Mouse (Mus musculus): ENCODE results near the gene Tesk1.

Tesk1 gene

DNA sequence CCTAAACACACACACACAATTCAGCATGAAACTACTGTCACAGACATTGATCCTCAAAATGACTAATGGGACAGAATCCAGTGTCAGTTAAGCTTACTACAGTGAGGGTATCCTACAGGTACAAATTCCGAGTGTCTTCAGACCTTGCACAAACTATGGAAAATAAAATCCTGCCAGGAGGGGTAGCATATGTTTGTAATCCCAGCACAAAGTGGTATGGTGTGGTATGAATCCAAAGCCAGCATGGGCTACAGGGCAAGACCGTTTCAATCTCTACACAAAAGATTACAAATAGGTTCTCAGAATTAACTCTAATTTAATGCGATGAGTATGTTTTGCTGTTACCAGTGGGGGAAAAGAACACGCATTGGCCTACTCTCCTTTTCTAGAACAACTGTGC, at the start of gene Tesk1:
TSS of gene Tesk1 (plus strand) at position 301 of the 400 bp plus-strand sequence.
- DNase-seq (ENCODE audit: low spot score), result no peak

DNA sequence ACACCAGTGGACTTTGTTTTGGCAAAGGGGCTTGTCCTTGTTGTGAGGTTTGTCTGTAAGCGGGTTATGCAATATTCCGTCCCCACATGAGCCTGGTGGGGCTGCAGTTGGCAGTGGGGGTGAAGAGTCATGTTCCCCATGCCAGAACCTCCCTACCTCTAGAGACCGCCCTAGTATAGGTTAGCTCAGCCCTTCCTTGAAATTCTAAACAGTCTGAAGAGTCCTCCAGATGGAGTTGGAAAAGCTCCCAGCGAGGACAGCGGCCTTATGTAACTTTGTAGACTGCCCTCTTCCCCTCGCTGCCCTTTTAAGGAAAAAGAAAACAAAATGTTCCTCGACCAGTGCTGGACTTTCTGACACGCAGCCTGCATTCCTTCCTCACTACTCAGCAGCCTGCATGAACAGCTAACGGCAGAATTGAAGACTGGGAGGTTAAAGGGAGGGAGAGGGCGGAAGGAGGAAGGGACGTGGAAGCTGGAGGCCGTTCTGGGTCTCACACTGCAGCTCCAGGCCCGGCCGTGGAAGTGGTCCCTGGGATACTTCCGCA, 47.3 kb upstream of the Tesk1 start:
- peak; percentile 53 for DNase-seq (ENCODE audit: low spot score)

DNA sequence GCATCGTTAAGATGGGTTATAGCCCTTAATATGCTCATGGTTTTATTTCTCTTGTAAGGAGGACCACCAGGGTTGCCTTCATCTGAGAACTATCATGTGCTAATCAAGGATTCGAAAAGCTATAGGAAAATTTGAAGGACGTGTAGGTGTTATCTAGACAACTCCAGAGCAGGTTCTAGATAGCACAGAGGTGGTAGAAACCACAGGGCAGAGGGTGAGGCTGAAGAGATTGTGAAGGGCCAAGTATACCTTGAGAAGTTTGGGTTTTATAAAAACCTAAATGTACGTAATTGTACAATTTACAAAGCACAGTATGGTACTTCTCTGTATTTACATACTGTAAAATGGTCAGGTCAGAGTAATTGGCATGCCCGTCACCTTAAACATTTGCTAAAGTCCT, 46.6 kb upstream of the Tesk1 start:
- no peak for DNase-seq (ENCODE audit: low spot score)

DNA sequence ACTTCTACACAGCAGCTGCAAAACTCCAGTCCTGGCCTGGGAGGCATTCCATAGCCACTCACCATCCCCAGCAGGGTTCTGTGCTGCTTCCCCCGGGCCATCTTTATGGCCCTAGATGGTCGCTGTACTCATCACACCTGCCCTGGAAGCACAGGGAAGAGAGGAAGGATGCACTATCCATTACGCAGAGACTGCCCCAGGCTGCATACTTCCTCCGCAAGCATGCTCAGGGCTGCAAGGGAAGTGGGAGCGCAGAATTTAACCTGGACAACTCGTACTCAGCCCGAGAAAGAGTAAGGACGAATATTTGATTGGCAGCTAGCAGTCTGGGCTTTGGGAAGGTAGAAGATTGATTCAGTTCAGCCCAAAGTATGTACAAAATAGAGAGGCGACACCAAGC, 45.9 kb upstream of the Tesk1 start:
- no peak for DNase-seq (ENCODE audit: low spot score)

DNA sequence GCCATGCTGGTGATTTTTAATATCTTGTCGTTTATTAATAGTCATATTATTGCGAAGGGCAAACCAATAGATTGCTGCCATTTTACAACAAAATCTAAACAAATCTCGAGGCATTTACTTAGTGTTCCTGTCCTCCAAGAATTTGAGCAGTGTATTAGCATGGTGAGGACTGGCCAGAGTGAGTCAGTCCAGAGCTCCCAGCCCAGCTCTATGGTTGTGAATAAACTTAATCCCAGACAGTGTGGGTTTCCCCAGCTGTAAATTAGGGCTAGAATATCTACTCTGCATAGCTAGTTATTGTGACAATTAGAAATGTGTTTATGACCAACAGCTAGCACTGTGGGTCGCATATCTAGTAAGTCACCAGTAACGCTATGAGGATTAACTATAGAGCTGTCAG, 45.4 kb upstream of the Tesk1 start:
- no peak for DNase-seq (ENCODE audit: low spot score)

DNA sequence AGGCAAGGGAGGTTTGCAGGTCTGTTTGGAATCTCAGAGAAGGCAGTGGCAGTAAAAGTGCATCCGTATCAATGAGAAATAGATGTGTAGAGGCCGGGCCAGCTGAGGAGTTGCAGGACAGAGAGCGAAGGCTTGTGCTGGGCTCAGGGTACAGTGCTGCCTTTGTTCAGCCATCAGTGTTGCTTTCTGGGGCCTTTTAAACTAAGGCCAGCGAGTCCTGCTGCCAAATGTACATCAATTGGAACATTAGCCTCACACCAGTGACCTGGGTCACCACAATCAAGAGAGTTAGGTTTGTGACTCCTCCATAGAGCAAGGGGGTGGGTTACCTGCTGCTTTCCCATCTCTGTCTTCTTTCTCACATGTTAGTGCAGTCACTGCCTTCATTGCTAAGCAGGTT, 43.7 kb upstream of the Tesk1 start:
- DNase-seq (ENCODE audit: low spot score), result no peak

DNA sequence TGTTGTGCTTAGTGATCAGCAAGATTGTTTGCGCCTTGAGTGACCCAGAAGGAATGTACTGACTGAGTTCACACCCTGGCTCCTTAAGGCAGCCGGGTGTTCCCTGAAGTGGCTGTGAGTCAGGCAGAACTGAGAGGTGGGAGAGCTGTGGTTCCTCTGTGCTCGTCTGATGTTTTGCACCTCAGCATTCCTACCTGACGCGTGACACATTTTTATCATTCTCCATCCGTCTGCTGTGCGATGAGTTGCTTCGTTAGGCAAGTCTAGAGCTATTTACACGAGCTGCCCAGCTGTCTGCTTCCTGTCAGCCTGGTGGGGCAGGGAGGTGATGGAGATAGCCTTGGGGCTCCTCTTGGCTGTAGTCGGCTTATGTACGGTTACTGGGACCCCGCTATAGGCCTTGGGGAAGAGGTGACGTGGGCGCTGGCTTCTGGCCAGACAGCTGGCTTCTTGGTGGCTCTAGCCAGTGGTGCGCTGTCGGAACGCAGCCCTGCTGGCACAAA, 42.9 kb upstream of the Tesk1 start:
- no peak for DNase-seq (ENCODE audit: low spot score)

DNA sequence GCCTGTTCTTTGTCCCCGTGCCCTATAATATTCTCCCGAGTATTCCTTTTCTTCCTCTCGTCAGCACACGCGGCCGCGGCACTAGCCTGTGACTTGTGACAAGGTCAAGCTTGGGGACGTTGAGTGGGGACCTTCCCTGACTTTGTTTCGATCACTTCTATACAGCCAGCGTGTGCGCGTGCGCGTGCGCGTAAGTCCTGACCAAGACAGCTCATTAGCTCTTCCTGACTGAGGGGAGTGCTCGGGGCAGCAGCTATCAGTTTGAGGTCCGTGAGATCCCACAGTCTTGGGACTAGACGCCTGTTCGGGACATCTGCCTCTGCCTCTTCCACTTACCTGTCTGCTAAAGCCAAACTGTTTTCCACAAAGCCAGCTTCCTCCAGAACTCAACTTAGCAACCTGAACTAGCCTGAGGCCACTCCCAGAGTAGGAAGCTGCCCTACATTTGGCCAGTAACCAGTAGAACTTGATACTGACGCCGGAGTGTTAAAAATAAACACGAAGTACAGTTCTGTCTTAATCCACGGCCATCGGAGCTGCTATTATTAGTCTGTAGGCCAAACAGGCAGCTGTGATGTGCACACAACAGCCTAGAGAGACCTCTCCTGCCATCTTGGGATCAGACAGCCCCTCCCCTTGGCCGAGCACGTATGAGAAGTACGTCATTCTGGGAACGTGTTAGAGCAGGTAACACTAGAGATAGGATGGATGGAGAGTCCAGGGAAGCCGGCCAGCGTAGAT, 42.2 kb upstream of the Tesk1 start:
- no peak for DNase-seq (ENCODE audit: low spot score)

DNA sequence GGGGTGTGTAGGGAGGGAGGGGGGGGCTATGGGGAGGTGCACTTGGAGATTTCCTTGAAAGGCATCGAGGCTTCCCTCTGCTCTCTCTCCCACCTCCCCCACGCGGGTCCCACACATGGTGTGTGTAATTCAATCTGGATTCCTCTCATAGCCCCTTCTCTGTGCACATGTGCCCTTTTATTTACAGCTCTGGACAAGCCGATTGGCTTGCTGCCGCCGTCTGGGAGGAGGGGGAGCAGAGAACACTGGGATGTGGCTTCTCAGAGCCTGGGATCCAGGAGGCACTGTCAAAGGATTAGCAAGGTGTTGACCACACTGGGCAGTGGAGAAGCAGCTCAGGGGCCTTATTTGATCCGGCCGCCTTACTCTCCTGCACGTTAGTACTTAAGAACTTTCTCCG, 40.8 kb upstream of the Tesk1 start:
- DNase-seq (ENCODE audit: low spot score), result no peak

DNA sequence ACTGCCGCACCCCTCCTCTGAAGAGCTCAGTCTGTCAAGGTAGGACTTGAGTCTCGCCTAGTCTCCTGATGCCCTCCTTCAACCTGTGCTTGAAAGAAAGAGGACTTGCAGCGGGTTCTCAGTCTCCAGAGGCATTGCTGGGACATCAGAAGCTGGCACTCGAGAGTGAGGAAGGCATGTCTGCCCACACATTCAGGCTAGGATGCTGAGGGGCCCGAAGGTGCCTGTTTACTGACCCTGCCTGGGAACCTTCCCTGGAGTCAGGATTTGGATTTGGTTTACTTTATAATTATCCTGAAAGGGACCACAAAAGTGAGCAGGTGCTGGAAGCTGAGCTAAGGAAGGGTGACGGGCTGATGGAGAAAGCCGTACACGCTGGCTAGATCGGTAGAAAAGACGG, 40.3 kb upstream of the Tesk1 start:
- no peak for DNase-seq (ENCODE audit: low spot score)

DNA sequence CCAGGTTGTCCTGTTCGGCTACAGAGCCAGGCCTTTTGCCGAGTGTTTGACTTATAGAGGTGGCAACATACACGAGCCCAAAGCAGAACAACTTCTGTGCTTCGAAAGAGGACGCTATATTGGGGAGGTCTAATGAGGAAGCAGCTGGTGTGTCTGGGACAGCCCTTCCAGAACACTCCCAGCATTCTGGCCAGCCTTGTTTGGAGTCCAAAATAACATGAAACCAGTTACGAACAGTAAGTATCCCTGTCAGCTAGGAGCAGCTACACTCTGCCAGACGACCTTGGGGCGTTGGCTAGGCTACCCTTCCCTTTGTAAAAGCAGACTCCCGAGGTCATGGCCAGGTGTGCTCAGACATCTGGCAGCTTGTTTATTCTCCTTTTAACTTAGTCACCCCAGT, 39.5 kb upstream of the Tesk1 start:
- DNase-seq (ENCODE audit: low spot score), result no peak

DNA sequence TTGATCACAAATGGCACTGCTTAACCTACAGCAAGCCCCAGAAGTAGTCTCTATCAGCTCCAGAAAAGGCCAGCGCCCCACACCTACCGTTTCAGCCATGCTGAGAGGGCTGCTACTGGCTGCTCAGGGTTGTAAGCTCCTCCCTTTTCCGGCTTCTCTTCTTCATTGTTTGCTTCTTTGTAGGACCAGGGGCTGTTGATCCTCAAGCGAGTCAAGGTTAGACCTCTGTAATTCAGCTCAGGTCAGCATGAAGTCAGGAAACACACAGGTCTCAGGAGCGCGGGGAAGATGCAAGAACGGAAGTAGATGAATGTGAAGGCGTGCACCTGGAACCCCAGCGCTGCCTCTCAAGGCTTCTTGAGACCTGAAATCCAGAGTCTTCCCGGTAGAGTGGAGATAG, 37.0 kb upstream of the Tesk1 start:
- DNase-seq (ENCODE audit: low spot score), result no peak

DNA sequence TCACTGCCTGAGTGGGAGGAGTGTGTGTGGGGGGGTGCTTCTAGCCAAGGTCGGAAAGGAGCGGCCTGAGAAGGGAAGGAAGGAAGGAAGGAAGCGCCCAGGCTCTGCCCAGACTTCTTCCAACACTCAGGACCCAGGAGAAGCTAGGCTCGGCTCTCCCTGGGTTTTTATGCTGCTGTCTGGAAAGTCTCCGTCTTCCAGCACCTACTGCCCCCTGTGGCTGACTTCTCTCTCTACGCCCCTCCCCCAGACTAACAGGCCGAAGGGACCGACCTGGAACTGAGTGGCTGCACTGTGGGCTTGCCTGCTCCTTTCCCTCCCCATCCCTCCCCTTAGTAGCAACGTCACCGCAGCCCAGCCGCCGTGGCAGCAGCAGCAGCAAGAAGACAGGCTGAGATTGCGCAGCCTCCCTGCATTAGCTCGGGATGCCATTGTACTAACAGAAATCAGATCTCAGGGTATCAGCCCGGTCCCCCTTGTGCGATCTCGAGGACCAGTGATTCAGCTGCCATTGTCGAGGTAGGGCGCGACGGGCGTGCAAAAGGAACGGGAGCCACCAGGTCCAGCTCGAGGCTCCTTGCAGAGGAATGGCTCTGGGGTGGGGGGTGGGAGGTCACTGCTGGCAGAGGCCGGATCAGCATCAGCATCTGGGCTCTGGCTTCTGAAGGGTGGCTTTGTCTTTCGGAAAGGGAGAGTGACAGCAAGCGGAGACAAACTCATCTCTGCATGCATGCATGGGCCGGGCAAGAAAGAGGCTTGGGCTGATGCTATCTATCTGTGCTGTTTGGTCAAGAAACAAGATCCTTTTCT, 35.4 kb upstream of the Tesk1 start:
- peak; percentile 58 for DNase-seq (ENCODE audit: low spot score)

DNA sequence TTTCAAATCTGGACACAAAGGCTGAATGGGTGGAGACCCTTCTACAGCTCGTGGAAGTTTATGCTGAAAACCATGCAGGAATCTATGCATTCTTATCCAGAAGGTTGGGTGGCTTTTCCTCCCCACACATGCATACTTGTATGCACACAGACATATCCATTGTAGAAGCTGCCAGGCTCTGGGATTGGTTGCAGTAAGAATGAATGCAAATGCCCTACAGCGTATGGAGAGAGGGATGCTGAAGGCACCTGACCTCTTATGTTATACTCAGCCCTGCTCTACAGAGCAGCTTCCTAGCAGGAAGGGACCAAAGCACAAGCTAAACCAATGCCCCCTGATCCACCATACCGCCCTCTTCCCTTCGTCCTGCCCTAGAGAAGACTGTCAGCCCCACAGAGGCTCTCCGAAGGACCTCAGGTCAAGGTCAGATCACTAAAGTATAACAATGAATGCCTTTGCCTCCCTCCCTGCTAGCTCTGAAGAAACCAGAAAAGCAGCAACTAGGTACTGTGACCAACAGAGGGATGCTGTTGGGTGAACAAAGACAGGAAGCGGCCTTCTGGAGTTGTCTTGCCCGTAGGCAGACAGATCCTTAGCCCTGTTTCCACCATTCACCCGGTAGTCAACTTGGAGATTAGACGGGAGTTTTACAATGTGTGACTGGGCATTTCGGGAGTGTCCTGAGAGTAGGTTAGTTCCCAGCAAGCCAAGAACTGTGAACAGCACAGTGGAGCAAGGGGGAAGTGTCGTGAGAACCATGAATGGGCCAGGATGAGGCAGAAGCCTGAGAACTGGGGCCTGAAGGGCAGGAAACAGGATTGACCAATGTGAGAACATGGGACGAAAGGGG, 34.4 kb upstream of the Tesk1 start:
- no peak for DNase-seq (ENCODE audit: low spot score)

DNA sequence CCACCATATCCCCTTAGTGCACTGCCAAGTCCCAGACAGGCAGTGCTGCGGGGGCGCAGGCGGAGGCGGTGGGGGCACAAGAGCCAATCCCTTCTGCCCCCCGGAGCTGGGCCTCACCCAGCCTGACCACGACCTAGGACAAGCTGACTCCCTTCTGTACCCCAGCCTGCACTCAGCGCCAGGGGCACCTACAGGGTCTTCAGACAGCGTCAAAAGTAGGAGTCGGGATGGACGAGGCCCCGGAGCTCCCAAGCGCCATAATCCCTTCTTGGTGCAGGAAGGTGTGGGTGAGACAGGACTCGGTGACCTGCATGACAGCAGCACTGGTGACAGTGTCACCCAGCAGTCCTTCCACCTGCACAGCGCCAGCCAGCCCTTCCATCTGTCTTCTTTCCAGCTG, 27.0 kb upstream of the Tesk1 start:
- no peak for DNase-seq (ENCODE audit: low spot score)

DNA sequence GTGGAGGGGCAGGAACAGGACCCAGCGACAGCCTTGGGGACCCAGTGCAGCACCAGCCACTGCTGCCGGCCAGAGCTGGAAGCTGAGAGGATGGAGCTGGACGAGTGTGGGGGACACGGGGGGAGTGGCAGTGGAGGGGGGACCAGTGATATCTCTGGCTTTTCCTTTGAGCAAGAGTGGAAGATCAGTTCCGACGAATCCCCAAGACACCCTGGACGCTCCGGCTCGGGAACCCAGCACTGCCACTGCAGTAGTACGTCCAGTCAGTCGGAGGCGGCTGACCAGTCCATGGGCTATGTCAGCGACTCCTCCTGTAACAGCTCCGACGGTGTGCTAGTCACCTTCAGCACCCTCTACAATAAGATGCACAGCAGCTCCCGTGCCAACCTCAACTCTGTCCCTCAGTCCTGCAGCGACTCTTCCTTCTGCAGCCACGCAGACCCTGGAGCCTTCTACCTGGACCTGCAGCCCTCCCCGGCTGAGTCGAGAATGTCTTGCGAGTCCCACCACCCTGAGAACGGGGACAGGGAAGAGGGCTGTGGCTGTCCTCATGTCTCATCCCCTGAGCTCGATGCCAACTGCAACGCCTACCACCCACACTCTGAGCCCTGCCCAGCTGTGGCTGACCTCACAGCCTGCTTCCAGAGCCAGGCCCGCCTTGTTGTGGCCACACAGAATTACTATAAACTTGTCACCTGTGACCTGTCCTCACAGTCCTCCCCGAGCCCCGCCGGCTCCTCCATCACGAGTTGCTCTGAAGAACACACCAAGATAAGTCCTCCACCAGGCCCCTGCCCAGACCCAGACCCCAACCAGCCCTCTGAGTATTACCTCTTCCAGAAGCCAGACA, 26.3 kb upstream of the Tesk1 start:
- no peak for DNase-seq (ENCODE audit: low spot score)

DNA sequence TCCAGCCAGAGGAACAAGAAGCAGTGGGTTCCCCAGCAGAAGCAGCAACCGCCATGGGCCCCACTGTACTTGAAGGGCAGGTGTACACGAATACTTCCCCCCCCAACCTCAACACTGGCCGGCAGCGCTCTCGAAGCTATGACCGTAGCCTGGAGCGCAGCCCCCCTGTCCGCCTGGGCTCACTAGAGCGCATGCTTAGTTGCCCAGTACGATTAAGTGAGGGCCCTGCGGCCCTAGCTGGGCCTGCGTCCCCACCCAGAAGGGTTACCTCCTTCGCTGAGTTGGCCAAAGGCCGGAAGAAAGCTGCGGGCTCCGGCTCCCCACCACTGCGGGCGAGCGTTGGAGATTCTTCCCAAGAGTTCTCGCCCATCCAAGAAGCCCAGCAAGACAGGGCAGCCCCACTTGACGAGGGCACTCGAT, 25.7 kb upstream of the Tesk1 start:
- DNase-seq (ENCODE audit: low spot score), result no peak

DNA sequence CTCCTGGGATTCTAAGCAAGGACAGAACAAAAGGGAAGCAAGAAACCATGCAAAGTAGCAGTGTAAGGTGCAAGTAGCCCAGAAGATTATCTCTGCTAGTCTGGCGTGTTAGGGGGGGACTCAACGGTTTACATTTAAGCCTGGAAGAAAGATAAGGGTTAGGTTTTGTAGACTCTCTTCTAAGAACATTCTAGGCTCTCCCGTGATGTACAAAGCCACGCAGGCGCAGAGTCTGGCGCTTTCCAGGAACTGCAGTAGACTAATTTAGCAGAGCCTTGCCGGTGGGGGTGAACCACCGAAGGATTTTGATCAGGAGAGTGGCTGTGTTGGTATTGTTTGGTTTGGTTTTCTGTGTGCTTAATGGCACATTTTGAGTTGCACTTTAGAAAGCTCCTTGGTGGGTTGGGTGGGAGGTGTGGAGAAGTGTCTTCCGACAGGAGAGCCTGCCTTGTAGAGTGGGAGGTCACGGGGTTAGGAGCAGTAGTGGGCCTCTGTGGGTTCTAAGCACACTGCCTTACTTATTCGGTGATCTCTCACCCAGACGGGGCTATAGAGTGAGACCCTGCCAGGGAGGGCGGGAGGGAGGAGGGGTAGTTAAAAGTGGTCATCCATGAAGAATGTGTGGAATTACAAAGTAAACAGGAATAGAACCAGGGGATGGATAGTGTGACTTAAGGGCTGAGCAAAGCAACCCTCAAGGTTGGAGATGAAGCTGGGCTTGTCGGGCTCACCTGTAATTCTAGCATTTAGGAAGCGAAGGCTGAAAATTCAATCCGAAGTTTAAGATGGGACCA, 24.3 kb upstream of the Tesk1 start:
- no peak for DNase-seq (ENCODE audit: low spot score)

DNA sequence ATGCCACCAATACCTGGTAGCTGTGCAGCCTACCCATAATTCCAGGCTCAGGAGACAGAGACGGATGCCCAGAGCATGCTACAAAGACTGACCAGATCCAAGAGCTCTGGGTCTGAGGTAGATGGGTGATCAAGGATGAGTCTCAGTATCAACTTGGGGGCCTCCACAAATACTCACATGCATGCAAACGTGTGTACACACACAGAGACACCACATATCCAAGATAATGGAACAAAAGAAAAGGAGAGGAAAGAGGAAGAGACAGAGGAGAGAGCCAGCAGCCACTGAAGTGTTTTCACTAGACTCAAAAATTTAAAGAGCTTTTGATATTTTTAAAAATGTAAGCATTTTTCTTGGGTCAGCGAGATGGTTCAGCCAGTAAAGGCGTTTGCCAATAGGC, 23.3 kb upstream of the Tesk1 start:
- no peak for DNase-seq (ENCODE audit: low spot score)

DNA sequence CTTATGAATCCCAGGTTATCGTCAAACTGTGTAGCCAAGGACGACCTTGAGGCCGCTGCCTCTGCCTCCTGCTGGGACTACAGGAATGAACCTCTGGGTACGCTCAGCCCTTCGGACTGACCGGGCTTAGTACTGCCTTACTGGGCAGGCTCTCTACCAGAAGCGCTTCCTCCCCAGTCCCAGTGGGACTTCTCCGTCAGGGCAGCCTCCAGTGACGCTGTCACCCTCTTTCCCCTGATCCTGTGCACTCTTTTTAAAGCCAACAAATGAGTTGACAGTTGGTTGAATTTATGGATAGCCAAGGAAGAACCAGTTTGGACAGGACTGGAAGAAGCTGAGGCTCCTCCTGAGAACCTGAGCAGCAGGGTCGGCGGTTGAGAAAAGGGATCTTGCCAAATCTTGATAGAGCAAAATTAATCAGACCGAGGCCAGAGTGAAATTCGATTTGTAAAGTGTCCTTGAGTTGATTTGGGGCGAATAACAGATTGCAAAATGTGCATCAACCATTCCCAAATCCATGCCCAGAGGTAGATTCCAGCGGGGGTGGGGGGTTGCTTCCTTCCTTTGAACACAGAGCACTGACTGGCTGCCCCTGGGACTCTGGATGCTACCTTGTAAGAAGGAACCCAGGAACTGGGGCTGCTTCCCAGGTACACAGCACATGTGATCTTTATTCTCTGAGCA, 22.6 kb upstream of the Tesk1 start:
- no peak for DNase-seq (ENCODE audit: low spot score)
